Mouse (Mus musculus) G1E (cell line): ENCODE measurements around the gene Chst11. TPM values are rescaled to one million over a fixed set of nuclear protein-coding genes. Genes with fewer than 3 reads are reported as not detected.

Experiments
- ATAC-seq: 2 replicates; pipeline ENCODE4 v1.8.0; 2016; ENCODE audit warnings: mild to moderate bottlenecking; ENCODE audit not compliant: insufficient number of reproducible peaks, poor library complexity, low FRiP score, severe bottlenecking; ENCODE audit errors: extremely low read depth
- DNase-seq: peaks from one replicate; pipeline ENCODE4 v3.0.0; 2012; ENCODE audit warnings: low spot score
- H3K27me3 ChIP-seq: 2 replicates; pipeline ENCODE4 v1.6.1; 2012; ENCODE audit warnings: mild to moderate bottlenecking, low read length, inconsistent platforms; ENCODE audit not compliant: insufficient read depth
- H3K36me3 ChIP-seq: replicated peaks from 2 replicates; pipeline ENCODE3; 2012; ENCODE audit warnings: mild to moderate bottlenecking, inconsistent platforms
- H3K4me1 ChIP-seq: 2 replicates; pipeline ENCODE4 v1.6.1; 2012; ENCODE audit warnings: low read depth, low read length, inconsistent platforms, mixed read lengths; ENCODE audit not compliant: insufficient read depth
- H3K4me3 ChIP-seq: 2 replicates; pipeline ENCODE4 v1.5.1; 2012; ENCODE audit warnings: low read depth, mild to moderate bottlenecking, inconsistent platforms, low read length, moderate library complexity, mixed read lengths
- H3K9me3 ChIP-seq: replicated peaks from 2 replicates; pipeline ENCODE4 v1.6.1; 2012; ENCODE audit warnings: inconsistent platforms
- CTCF ChIP-seq: IDR thresholded peaks from 2 replicates; pipeline ENCODE4 v1.5.1; 2012; ENCODE audit warnings: low read depth, low read length, inconsistent platforms, mixed read lengths
- GATA1 ChIP-seq: IDR thresholded peaks from 2 replicates; pipeline ENCODE4 v1.6.1; 2012; ENCODE audit warnings: borderline replicate concordance, low read length, inconsistent platforms, mixed read lengths
- GATA2 ChIP-seq: IDR thresholded peaks from 2 replicates; pipeline ENCODE4 v1.6.1; 2012; ENCODE audit warnings: low read depth, low read length, inconsistent platforms, borderline replicate concordance
- POLR2AphosphoS5 ChIP-seq: IDR thresholded peaks from 2 replicates; pipeline ENCODE4 v1.6.1; 2012; ENCODE audit warnings: low read depth, low read length, inconsistent platforms; ENCODE audit not compliant: insufficient replicate concordance
- TAL1 ChIP-seq: conservative IDR thresholded peaks from 2 replicates; pipeline ENCODE4 v1.6.1; 2012; ENCODE audit warnings: low read depth, low read length, inconsistent platforms, mixed read lengths
- polyA plus RNA-seq: library from polyadenylated mRNA; stranded (reverse); fragments of >175 nt; gene quantifications from 2 replicates; pipeline ENCODE4 v1.2.3, GENCODE M21; 2012
- total RNA-seq, 2 experiments: library from RNA; stranded (forward) in 1 of 2; stranded (reverse) in 1 of 2; fragments of 200-1000 nt in 1 of 2; fragments of >200 nt in 1 of 2; fragmentation: Nextera tagmentation in 1 of 2; gene quantifications; 2 replicates each; pipeline ENCODE4 v1.2.3; 2014 to 2017

Chst11 gene
- total and polyA plus RNA-seq, 3 experiments = 15.6 to 44.6 (median 38.2) TPM

GRCm38 (mm10) chr10:83098940-83099339, 113.6 kb downstream of the Chst11 start:
- Histone ChIP-seq H3K27me3 (no peaks in the 10 kb centered on the region), H3K9me3 (no peaks in the 10 kb centered on the region), H3K4me1 (peaks cover 28% of the 10 kb centered on the region), H3K4me3 (no peak overlapping the region), H3K36me3 (peaks cover 81% of the 10 kb centered on the region)
- TF ChIP-seq GATA2 = no peak
- no peak for TF ChIP-seq CTCF
- TF ChIP-seq TAL1 = no peak
- TF ChIP-seq POLR2AphosphoS5 = no peak
- TF ChIP-seq GATA1 = no peak
- no peak for DNase-seq
- no peak for ATAC-seq

GRCm38 (mm10) chr10:83099669-83100068, 114.4 kb downstream of the Chst11 start:
- no peak for TF ChIP-seq CTCF
- TF ChIP-seq GATA1 = no peak
- no peak for TF ChIP-seq GATA2
- no peak for TF ChIP-seq TAL1
- TF ChIP-seq POLR2AphosphoS5 = no peak
- Histone ChIP-seq H3K36me3 (peaks cover 83% of the 10 kb centered on the region), H3K4me1 (peaks cover 27% of the 10 kb centered on the region), H3K4me3 (no peak overlapping the region), H3K27me3 (no peaks in the 10 kb centered on the region), H3K9me3 (no peaks in the 10 kb centered on the region)
- ATAC-seq = no peak
- DNase-seq = no peak

DNA sequence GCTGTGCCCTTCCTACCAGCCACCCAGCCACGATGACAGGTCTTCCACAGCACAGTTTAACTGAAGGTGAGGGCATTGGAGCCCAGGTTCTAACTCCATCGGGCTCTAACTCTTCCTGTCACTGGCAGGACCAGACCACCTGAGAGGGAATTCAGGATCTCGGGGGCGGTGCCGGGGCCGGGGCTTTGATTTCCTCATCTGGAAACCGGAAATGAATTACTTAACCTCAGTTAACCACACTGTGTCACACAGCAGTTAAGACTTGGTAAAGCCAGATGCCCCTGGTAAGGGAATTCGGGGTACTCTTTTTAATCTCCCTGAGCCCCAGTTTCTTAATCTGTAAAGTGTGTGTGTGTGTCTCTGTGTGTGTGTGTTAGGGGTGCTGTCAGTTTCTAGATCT, 115.6 kb downstream of the Chst11 start:
- no peak for TF ChIP-seq GATA2
- no peak for TF ChIP-seq POLR2AphosphoS5
- TF ChIP-seq CTCF = no peak
- TF ChIP-seq TAL1 = no peak
- TF ChIP-seq GATA1 = no peak
- DNase-seq = no peak

GRCm38 (mm10) chr10:83101421-83102207, 116.3 kb downstream of the Chst11 start:
- ATAC-seq (no peak), DNase-seq (no peak)
- Histone ChIP-seq H3K9me3 (no peaks in the 10 kb centered on the region), H3K36me3 (peaks cover 76% of the 10 kb centered on the region), H3K4me1 (peaks cover 23% of the 10 kb centered on the region), H3K27me3 (no peaks in the 10 kb centered on the region), H3K4me3 (no peak overlapping the region)
- TF ChIP-seq GATA2 (no peak), TAL1 (no peak), POLR2AphosphoS5 (no peak), CTCF (no peak), GATA1 (no peak)

More for the DNA sequence above, 115.6 kb downstream of the Chst11 start:
- H3K4me3 ChIP-seq = no peak overlapping the region
- H3K36me3 ChIP-seq = peaks cover 81% of the 10 kb centered on the region
- H3K4me1 ChIP-seq = peaks cover 28% of the 10 kb centered on the region
- H3K9me3 ChIP-seq = no peaks in the 10 kb centered on the region
- no peak for ATAC-seq
- no peaks in the 10 kb centered on the region for H3K27me3 ChIP-seq

DNA sequence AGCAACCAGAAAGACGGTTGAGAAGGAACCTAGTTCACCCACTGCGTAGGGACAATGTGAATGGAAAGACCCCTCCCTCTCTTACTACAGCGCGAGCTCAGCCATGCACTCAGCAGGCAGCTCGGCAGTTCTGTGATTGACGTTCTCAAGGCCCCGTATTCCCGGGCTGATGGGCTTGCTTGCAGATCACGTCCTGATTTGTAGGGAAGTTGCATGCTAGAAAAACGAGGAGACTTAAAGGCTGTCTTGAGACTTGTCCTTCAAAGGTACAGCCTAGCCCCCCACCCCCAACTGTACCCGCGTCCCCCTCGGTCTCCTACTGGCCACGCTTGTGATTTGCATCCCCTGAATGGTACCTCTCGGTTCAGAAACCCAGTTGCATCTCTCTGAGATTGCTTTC, 117.4 kb downstream of the Chst11 start:
- H3K4me3 ChIP-seq = no peak overlapping the region
- H3K4me1 ChIP-seq = peaks cover 18% of the 10 kb centered on the region
- TF ChIP-seq CTCF (no peak), GATA1 (no peak), TAL1 (no peak), GATA2 (no peak), POLR2AphosphoS5 (no peak)
- peaks cover 76% of the 10 kb centered on the region for H3K36me3 ChIP-seq
- ATAC-seq = no peak
- H3K27me3 ChIP-seq = no peaks in the 10 kb centered on the region
- no peak for DNase-seq
- no peaks in the 10 kb centered on the region for H3K9me3 ChIP-seq

GRCm38 (mm10) chr10:83104221-83104620, 118.9 kb downstream of the Chst11 start:
- H3K4me1 ChIP-seq = peaks cover 21% of the 10 kb centered on the region
- no peaks in the 10 kb centered on the region for H3K27me3 ChIP-seq
- peaks cover 76% of the 10 kb centered on the region for H3K36me3 ChIP-seq
- ATAC-seq (no peak), DNase-seq (no peak)
- no peaks in the 10 kb centered on the region for H3K9me3 ChIP-seq
- no peak overlapping the region for H3K4me3 ChIP-seq
- no peak for TF ChIP-seq TAL1
- no peak for TF ChIP-seq GATA2
- no peak for TF ChIP-seq GATA1
- TF ChIP-seq POLR2AphosphoS5 = no peak
- TF ChIP-seq CTCF = no peak
